Mouse (Mus musculus) thymus, adult 2 months (tissue): ENCODE measurements around the gene Ugt2b34.

Experiments
- CTCF ChIP-seq: fragments of 200-500 bp; IDR thresholded peaks from 2 replicates; pipeline ENCODE4 v1.5.1; 2012; ENCODE audit warnings: mild to moderate bottlenecking, control low read depth, low read length, moderate library complexity, borderline replicate concordance; ENCODE audit not compliant: control insufficient read depth, poor library complexity, insufficient read depth; ENCODE audit errors: extremely low read depth
- POLR2A ChIP-seq: fragments of 200-500 bp; IDR thresholded peaks from 2 replicates; pipeline ENCODE4 v1.6.1; 2012; ENCODE audit warnings: mild to moderate bottlenecking, low read length, control low read depth, moderate library complexity; ENCODE audit not compliant: control insufficient read depth, poor library complexity, insufficient read depth; ENCODE audit errors: extremely low read depth

DNA sequence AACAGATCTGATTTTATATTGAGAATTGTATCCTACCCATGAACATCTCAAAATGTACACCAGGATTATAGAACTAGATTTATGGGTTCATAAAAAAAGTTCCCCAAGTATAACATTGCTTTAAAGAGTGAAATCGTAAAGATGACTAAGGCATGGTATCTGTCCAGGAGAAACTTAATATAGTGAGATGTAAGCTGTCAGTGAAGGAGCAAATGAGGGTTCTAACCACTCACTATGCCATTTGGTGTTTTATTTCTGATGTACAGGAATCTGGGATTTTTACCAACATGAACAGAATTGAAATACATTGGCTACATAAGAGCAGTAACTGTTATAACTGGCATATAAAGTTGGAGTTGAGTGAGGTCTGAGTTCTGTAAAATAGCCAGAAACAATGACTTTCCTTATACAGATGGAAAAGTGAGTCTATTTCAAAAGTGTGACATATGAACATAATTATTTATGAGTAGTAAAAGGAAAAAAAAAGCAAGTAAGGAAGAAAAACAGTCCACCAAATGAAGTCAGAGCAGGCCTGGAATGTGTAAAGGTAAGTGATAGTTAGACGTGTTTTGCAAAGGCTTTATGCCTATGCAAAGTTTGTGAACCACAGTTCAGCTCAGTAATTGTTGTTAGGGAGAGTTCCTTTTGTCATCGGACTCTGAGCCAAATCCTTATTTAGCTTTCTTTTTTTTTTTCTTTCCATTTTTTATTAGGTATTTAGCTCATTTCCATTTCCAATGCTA is 4.8 kb upstream of the Ugt2b34 start:
- TF ChIP-seq POLR2A, result no peak
- no peak for TF ChIP-seq CTCF
